Mouse (Mus musculus): Measurements from ENCODE around the gene 1700020D05Rik. TPM values are rescaled to one million over a fixed set of nuclear protein-coding genes. Genes with fewer than 3 reads are reported as not detected.

Gene 1700020D05Rik
- polyA plus RNA-seq, 1 experiment: not detected

- no peaks in the 10 kb centered on the region for H3K9me3 ChIP-seq
- no peak for TF ChIP-seq FLI1 (IDR thresholded peaks at IDR 0.05; ENCODE audit: low read length)
- TF ChIP-seq GATA1 (IDR thresholded peaks at IDR 0.05; ENCODE audit: borderline replicate concordance, low read length): no peak
- H3K4me3 ChIP-seq (replicated peaks): peak overlapping the region; percentile 72
- H3K27me3 ChIP-seq (replicated peaks): peaks cover 9% of the 10 kb centered on the region
- peaks cover 20% of the 10 kb centered on the region for H3K36me3 ChIP-seq (replicated peaks; ENCODE audit: low read length)
- peaks cover 50% of the 10 kb centered on the region for H3K4me1 ChIP-seq
Observed at GRCm38 (mm10) chr19:5455568-5455967, 48.0 kb downstream of the 1700020D05Rik start.

GRCm38 (mm10) chr19:5455037-5455436, 48.5 kb downstream of the 1700020D05Rik start:
- TF ChIP-seq FLI1 (IDR thresholded peaks at IDR 0.05; ENCODE audit: low read length) (no peak), GATA1 (IDR thresholded peaks at IDR 0.05; ENCODE audit: borderline replicate concordance, low read length) (no peak)
- H3K4me1 ChIP-seq: peaks cover 53% of the 10 kb centered on the region
- peaks cover 20% of the 10 kb centered on the region for H3K36me3 ChIP-seq (replicated peaks; ENCODE audit: low read length)
- no peak overlapping the region for H3K4me3 ChIP-seq (replicated peaks)
- H3K27me3 ChIP-seq (replicated peaks): peaks cover 14% of the 10 kb centered on the region
- no peaks in the 10 kb centered on the region for H3K9me3 ChIP-seq

Other genes starting within 250 kb of the 1700020D05Rik start
- 40.2 and 130 TPM in 2 replicates for gene Pacs1, start 230.7 kb downstream of the 1700020D05Rik start, polyA plus RNA-seq (2012; ENCODE audit: insufficient read depth, low replicate concordance)
- 158 and 268 TPM in 2 replicates for gene Sf3b2, start 208.3 kb downstream of the 1700020D05Rik start, polyA plus RNA-seq (2012; ENCODE audit: insufficient read depth, low replicate concordance)
- not detected in 2 replicates for gene Gal3st3, start 205.5 kb downstream of the 1700020D05Rik start, polyA plus RNA-seq (2012; ENCODE audit: insufficient read depth, low replicate concordance)
- gene Catsper1, start 168.0 kb downstream of the 1700020D05Rik start, polyA plus RNA-seq (2012; ENCODE audit: insufficient read depth, low replicate concordance): not detected in 2 replicates
- 0.54 and 9.2 TPM in 2 replicates for gene Cst6, start 154.2 kb downstream of the 1700020D05Rik start, polyA plus RNA-seq (2012; ENCODE audit: insufficient read depth, low replicate concordance)
- 4.8 and 48.1 TPM in 2 replicates for gene Eif1ad, start 137.0 kb downstream of the 1700020D05Rik start, polyA plus RNA-seq (2012; ENCODE audit: insufficient read depth, low replicate concordance)
- 21.6 and 178 TPM in 2 replicates for gene Banf1, start 136.6 kb downstream of the 1700020D05Rik start, polyA plus RNA-seq (2012; ENCODE audit: insufficient read depth, low replicate concordance)
- 44.3 and 152 TPM in 2 replicates for gene Sart1, start 115.1 kb downstream of the 1700020D05Rik start, polyA plus RNA-seq (2012; ENCODE audit: insufficient read depth, low replicate concordance)
- 2.6 TPM in 1 of 2 replicates, not detected in the other for gene Tsga10ip, start 101.3 kb downstream of the 1700020D05Rik start, polyA plus RNA-seq (2012; ENCODE audit: insufficient read depth, low replicate concordance)
- gene Drap1, start 78.8 kb downstream of the 1700020D05Rik start, polyA plus RNA-seq (2012; ENCODE audit: insufficient read depth, low replicate concordance): 369 and 449 TPM in 2 replicates
- 100 and 136 TPM in 2 replicates for gene AI837181, start 78.6 kb downstream of the 1700020D05Rik start, polyA plus RNA-seq (2012; ENCODE audit: insufficient read depth, low replicate concordance)
- 4.3 TPM in 1 of 2 replicates, not detected in the other for gene Fosl1, start 56.2 kb downstream of the 1700020D05Rik start, polyA plus RNA-seq (2012; ENCODE audit: insufficient read depth, low replicate concordance)
- 4.9 and 12.3 TPM in 2 replicates for gene Ccdc85b, start 45.9 kb downstream of the 1700020D05Rik start, polyA plus RNA-seq (2012; ENCODE audit: insufficient read depth, low replicate concordance)
- 25.9 and 134 TPM in 2 replicates for gene Fibp, start 43.2 kb downstream of the 1700020D05Rik start, polyA plus RNA-seq (2012; ENCODE audit: insufficient read depth, low replicate concordance)
- gene Ctsw, start 35.3 kb downstream of the 1700020D05Rik start, polyA plus RNA-seq (2012; ENCODE audit: insufficient read depth, low replicate concordance): not detected in 2 replicates
- 2.0 TPM in 1 of 2 replicates, not detected in the other for gene Efemp2, start 29.8 kb downstream of the 1700020D05Rik start, polyA plus RNA-seq (2012; ENCODE audit: insufficient read depth, low replicate concordance)
- 40.1 and 41.1 TPM in 2 replicates for gene Mus81, start 15.4 kb downstream of the 1700020D05Rik start, polyA plus RNA-seq (2012; ENCODE audit: insufficient read depth, low replicate concordance)
- 2,588 and 4,768 TPM in 2 replicates for gene Cfl1, start 13.3 kb downstream of the 1700020D05Rik start, polyA plus RNA-seq (2012; ENCODE audit: insufficient read depth, low replicate concordance)
- 3.6 and 4.0 TPM in 2 replicates for gene Snx32, start 6.8 kb upstream of the 1700020D05Rik start, polyA plus RNA-seq (2012; ENCODE audit: insufficient read depth, low replicate concordance)
- gene Ovol1, start 56.9 kb upstream of the 1700020D05Rik start, polyA plus RNA-seq (2012; ENCODE audit: insufficient read depth, low replicate concordance): not detected in 2 replicates
- gene Ap5b1, start 64.2 kb upstream of the 1700020D05Rik start, polyA plus RNA-seq (2012; ENCODE audit: insufficient read depth, low replicate concordance): 23.7 and 35.2 TPM in 2 replicates
- 356 and 520 TPM in 2 replicates for gene Rnaseh2c, start 98.1 kb upstream of the 1700020D05Rik start, polyA plus RNA-seq (2012; ENCODE audit: insufficient read depth, low replicate concordance)
- gene Kat5, start 106.5 kb upstream of the 1700020D05Rik start, polyA plus RNA-seq (2012; ENCODE audit: insufficient read depth, low replicate concordance): 26.7 and 57.5 TPM in 2 replicates
- 105 and 119 TPM in 2 replicates for gene Rela, start 133.7 kb upstream of the 1700020D05Rik start, polyA plus RNA-seq (2012; ENCODE audit: insufficient read depth, low replicate concordance)
- gene Sipa1, start 159.9 kb upstream of the 1700020D05Rik start, polyA plus RNA-seq (2012; ENCODE audit: insufficient read depth, low replicate concordance): 116 and 134 TPM in 2 replicates
- 156 and 158 TPM in 2 replicates for gene Map3k11, start 185.0 kb upstream of the 1700020D05Rik start, polyA plus RNA-seq (2012; ENCODE audit: insufficient read depth, low replicate concordance)
- gene Pcnx3, start 185.1 kb upstream of the 1700020D05Rik start, polyA plus RNA-seq (2012; ENCODE audit: insufficient read depth, low replicate concordance): 161 and 607 TPM in 2 replicates
- gene Kcnk7, start 200.6 kb upstream of the 1700020D05Rik start, polyA plus RNA-seq (2012; ENCODE audit: insufficient read depth, low replicate concordance): not detected in 2 replicates
- gene Ehbp1l1, start 222.5 kb upstream of the 1700020D05Rik start, polyA plus RNA-seq (2012; ENCODE audit: insufficient read depth, low replicate concordance): 203 and 207 TPM in 2 replicates
- 84.3 and 173 TPM in 2 replicates for gene Fam89b, start 225.9 kb upstream of the 1700020D05Rik start, polyA plus RNA-seq (2012; ENCODE audit: insufficient read depth, low replicate concordance)
- gene Ltbp3, start 237.1 kb upstream of the 1700020D05Rik start, polyA plus RNA-seq (2012; ENCODE audit: insufficient read depth, low replicate concordance): 1.3 and 7.9 TPM in 2 replicates